Comparison of ENCODE assay signal across 8 mouse cellular contexts in genomic region chr3:30975102-30975754, GRCm38 (mm10). TPM values are rescaled to one million over a fixed set of nuclear protein-coding genes. Genes with fewer than 3 reads are reported as not detected.
DNase-seq lines count a peak whose midpoint lies in the region; ATAC-seq and TF ChIP-seq lines count a peak whose summit lies in the region.

No protein-coding gene starts in this region.

- H3K27ac ChIP-seq in forebrain, embryonic 16.5 days (ENCODE audit: low read length): no peak overlapping the region
- H3K27ac ChIP-seq in liver, embryonic 11.5 days (ENCODE audit: low read depth, low read length): no peak overlapping the region
- no peak overlapping the region for H3K27ac ChIP-seq in thymus, adult 2 months (ENCODE audit: control insufficient read depth, insufficient read depth, low read length)

- no peaks in the 10 kb centered on the region for H3K9me3 ChIP-seq in forebrain, embryonic 16.5 days (ENCODE audit: control insufficient read depth, low read length)
- H3K9me3 ChIP-seq in liver, embryonic 11.5 days (ENCODE audit: control insufficient read depth, low read length): no peaks in the 10 kb centered on the region

- DNase-seq in 3T3-L1 (ENCODE audit: low read depth, low spot score) (peak; percentile 84), ES-CJ7 (ENCODE audit: low read depth, low spot score) (peak; percentile 80)
- DNase-seq in cerebellum, adult 11-12 months: peak; percentile 31
- peak; percentile 58 for DNase-seq in kidney, adult 11 months
- no peak for DNase-seq in liver, embryonic 11.5 days (ENCODE audit: low spot score)
- peak; percentile 66 for DNase-seq in neural tube, embryonic 10.5 days (ENCODE audit: extremely low spot score, low spot score)
- DNase-seq in thymus, adult 2 months: peak; percentile 77

- no peak for TF ChIP-seq POLR2A in thymus, adult 2 months (IDR thresholded peaks at IDR 0.05; ENCODE audit: control insufficient read depth, extremely low read depth, insufficient read depth, low read length, poor library complexity)

- ATAC-seq in forebrain, embryonic 16.5 days: peak; percentile 67
- peak; percentile 64 for ATAC-seq in liver, embryonic 11.5 days (replicated peaks; ENCODE audit: low FRiP score)

- WGBS in forebrain, embryonic 16.5 days: 39% methylated on average over 9 of the region's 9 CpGs
- 45% methylated on average over 9 of the region's 9 CpGs for WGBS in liver, embryonic 11.5 days
- WGBS in thymus, adult 2 months: 45% methylated on average over 9 of the region's 9 CpGs

- no peak overlapping the region for H3K4me3 ChIP-seq in forebrain, embryonic 16.5 days (replicated peaks; ENCODE audit: low read length)
- H3K4me3 ChIP-seq in liver, embryonic 11.5 days (ENCODE audit: low read depth, low read length): no peak overlapping the region
- H3K4me3 ChIP-seq in thymus, adult 2 months (ENCODE audit: control insufficient read depth, insufficient read depth, low read length): no peak overlapping the region

- no peaks in the 10 kb centered on the region for H3K4me1 ChIP-seq in forebrain, embryonic 16.5 days (replicated peaks; ENCODE audit: control insufficient read depth, insufficient read depth, low read length)
- H3K4me1 ChIP-seq in liver, embryonic 11.5 days (replicated peaks; ENCODE audit: control insufficient read depth, insufficient read depth, low read length): no peaks in the 10 kb centered on the region
- no peaks in the 10 kb centered on the region; the same call in 1 of the 2 replicates for H3K4me1 ChIP-seq in thymus, adult 2 months (replicated peaks; ENCODE audit: control insufficient read depth, insufficient read depth, low read length)

- no peak overlapping the region for H3K4me2 ChIP-seq in forebrain, embryonic 16.5 days (ENCODE audit: low read length)
- no peak overlapping the region for H3K4me2 ChIP-seq in liver, embryonic 11.5 days

- H3K27me3 ChIP-seq in forebrain, embryonic 16.5 days (replicated peaks; ENCODE audit: control insufficient read depth, insufficient read depth, low read length): no peaks in the 10 kb centered on the region
- H3K27me3 ChIP-seq in liver, embryonic 11.5 days (replicated peaks; ENCODE audit: control insufficient read depth, insufficient read depth, low read length): no peaks in the 10 kb centered on the region
- H3K27me3 ChIP-seq in thymus, adult 2 months (ENCODE audit: control insufficient read depth, insufficient read depth, low read length): no peaks in the 10 kb centered on the region

- peak; percentile 55; the same call in 1 of the 2 replicates for TF ChIP-seq CTCF in thymus, adult 2 months (IDR thresholded peaks at IDR 0.05; ENCODE audit: borderline replicate concordance, control insufficient read depth, extremely low read depth, insufficient read depth, low read length, poor library complexity)

- no peak overlapping the region for H3K9ac ChIP-seq in forebrain, embryonic 16.5 days (replicated peaks; ENCODE audit: low read depth, low read length)
- H3K9ac ChIP-seq in liver, embryonic 11.5 days (ENCODE audit: low read depth, low read length): no peak overlapping the region

- no peaks in the 10 kb centered on the region for H3K36me3 ChIP-seq in forebrain, embryonic 16.5 days (ENCODE audit: control insufficient read depth, insufficient read depth)
- no peaks in the 10 kb centered on the region for H3K36me3 ChIP-seq in liver, embryonic 11.5 days (ENCODE audit: control insufficient read depth, insufficient read depth, low read length)
- H3K36me3 ChIP-seq in thymus, adult 2 months (ENCODE audit: control insufficient read depth, insufficient read depth, low read length): no peaks in the 10 kb centered on the region

RNA-seq across cellular contexts. Expression of gene Phc3, which starts 6.0 kb away (rescaled TPM):
- polyA plus RNA-seq in forebrain, embryonic 16.5 days (2015; fragmentation: Nextera tagmentation; extraction: Ambion mirVana): 7.5 and 8.5 TPM in 2 replicates
- 4.3 and 5.6 TPM in 2 replicates for polyA plus RNA-seq in liver, embryonic 11.5 days (2014; fragmentation: Nextera tagmentation; extraction: Ambion mirVana)
- polyA plus RNA-seq in thymus, adult 2 months (2012; rRNA removed): 62.1 and 75.8 TPM in 2 replicates

RNA-seq across cellular contexts. Expression of gene Prkci, which starts 20.3 kb away (rescaled TPM):
- polyA plus RNA-seq in forebrain, embryonic 16.5 days (2015; fragmentation: Nextera tagmentation; extraction: Ambion mirVana): 25.5 and 30.8 TPM in 2 replicates
- polyA plus RNA-seq in liver, embryonic 11.5 days (2014; fragmentation: Nextera tagmentation; extraction: Ambion mirVana): 20.2 and 21.3 TPM in 2 replicates
- polyA plus RNA-seq in thymus, adult 2 months (2012; rRNA removed): 12.6 and 12.8 TPM in 2 replicates
